Mouse (Mus musculus): ENCODE data around the gene Mmrn2.

DNA sequence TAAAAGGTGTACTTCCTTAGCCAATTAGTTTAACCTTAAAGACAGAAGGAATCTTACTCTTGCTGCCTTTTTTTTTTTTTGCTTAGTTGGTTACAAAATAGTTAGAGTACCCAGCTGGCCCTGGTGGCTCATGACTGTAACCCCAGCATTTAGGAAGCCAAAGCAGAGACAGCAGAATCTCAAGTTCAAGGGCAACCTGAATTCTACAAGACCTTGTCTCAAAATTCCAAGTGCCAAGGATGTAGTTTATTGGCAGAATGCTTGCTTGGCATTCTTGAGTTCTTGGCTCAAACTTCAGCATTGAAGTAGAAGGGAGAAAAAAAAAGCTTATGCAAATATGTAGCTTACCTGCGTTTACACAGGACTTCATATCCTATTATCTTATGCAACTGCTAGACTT is 53.8 kb downstream of the Mmrn2 start:
- TF ChIP-seq CTCF (IDR thresholded peaks at IDR 0.05; ENCODE audit: low read depth, low read length) (no peak), POLR2A (IDR thresholded peaks at IDR 0.05; ENCODE audit: insufficient read depth, low read length) (no peak), EP300 (IDR thresholded peaks at IDR 0.05; ENCODE audit: insufficient read depth, low read depth, low read length) (no peak)

Data from ES-Bruce4 (cell line).